Mouse (Mus musculus): ENCODE data around the gene Slc25a24. TPM values are rescaled to one million over a fixed set of nuclear protein-coding genes. Genes with fewer than 3 reads are reported as not detected.

Gene Slc25a24
- polyA plus RNA-seq, 1 experiment from 2014 or later: 71.9 TPM

- in situ Hi-C loops (cut with MboI; ENCODE audit: low pct_unique_long_range_greater_than_20kb): no loop called here
- H3K27me3 ChIP-seq: no peaks in the 10 kb centered on the region
- CTCF ChIA-PET: interaction anchor here (0.7 to 1.7 kb wide), 9 partner anchors 12 to 333 kb away, joined by 3 to 11 read pairs (median 3); no protein-coding TSS in a partner anchor
- DNase-seq (ENCODE audit: low read depth, low spot score) (peak; percentile 71), ATAC-seq (peak; percentile 94)
- TF ChIP-seq CTCF (IDR thresholded peaks at IDR 0.05): no peak
- POLR2A ChIA-PET: interaction anchor here (1.0 kb wide), 1 partner anchor 43 kb away, joined by 3 read pairs; the partner anchor contains the start of gene Slc25a24
These were observed 42.4 kb downstream of the Slc25a24 start for GRCm38 (mm10) chr3:109165214-109165829.

DNA sequence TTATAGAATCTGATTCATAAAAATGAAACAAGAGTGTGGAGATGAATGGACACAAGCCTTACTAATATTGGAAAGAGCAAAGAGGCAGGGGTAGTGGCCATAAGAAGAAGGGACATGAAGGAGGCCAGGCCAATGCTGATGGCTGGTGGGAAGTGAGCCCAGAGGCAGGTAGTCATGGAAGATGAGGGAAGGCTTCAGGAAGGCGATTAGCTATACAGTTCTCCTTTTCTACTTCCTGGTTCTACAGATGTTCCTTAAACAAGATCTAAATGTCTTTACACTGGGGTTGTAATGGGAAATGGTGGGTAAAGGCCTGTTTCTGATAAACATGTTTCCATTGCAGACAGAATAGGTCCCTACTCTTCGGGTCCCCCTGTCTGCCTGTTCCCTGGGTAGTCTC is 46.2 kb downstream of the Slc25a24 start:
- no peaks in the 10 kb centered on the region for H3K27me3 ChIP-seq
- DNase-seq (ENCODE audit: low read depth, low spot score) (no peak), ATAC-seq (no peak)
- no peak for TF ChIP-seq CTCF (IDR thresholded peaks at IDR 0.05)
- POLR2A ChIA-PET: no interaction called here
- CTCF ChIA-PET: no interaction called here
- in situ Hi-C loops (cut with MboI; ENCODE audit: low pct_unique_long_range_greater_than_20kb): no loop called here

GRCm38 (mm10) chr3:109171070-109171778 is 48.3 kb downstream of the Slc25a24 start:
- ATAC-seq: peak; percentile 90
- ChIA-PET POLR2A (interaction anchor here (0.5 to 1.5 kb wide), 3 partner anchors 35 to 320 kb away, joined by 3 read pairs; no protein-coding TSS in a partner anchor), CTCF (interaction anchor here (0.7 to 3.8 kb wide), 16 partner anchors 9 to 329 kb away, joined by 3 to 48 read pairs (median 5); no protein-coding TSS in a partner anchor)
- peak; percentile 99 for TF ChIP-seq CTCF (IDR thresholded peaks at IDR 0.05)
- no peaks in the 10 kb centered on the region for H3K27me3 ChIP-seq
- in situ Hi-C loops (cut with MboI; ENCODE audit: low pct_unique_long_range_greater_than_20kb): loop anchor here (5.0 kb wide), 1 partner anchor 321 kb away; no protein-coding TSS in a partner anchor
- peak; percentile 42 for DNase-seq (ENCODE audit: low read depth, low spot score)

DNA sequence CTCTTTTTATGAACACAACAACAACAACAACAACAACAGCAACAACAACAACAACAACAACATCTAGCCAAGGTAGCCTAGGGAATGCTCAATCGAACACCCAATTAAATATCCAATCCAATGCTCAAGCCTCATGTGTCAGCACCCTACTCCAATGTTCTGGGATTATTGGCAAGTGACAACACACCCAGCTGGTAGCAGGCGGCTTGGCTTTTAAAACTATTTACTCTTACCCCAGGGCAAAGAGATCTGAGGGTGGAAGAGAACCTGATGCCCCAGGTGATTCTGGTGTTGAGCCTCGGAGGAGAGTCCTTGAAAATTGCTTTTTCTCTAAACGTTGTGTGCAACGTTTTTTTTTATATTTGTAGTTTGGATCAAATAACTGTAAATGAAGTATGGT is 51.4 kb downstream of the Slc25a24 start:
- in situ Hi-C loops (cut with MboI; ENCODE audit: low pct_unique_long_range_greater_than_20kb): loop anchor here (5.0 kb wide), 1 partner anchor 318 kb away; no protein-coding TSS in a partner anchor
- DNase-seq (ENCODE audit: low read depth, low spot score): no peak
- ChIA-PET POLR2A (no interaction called here), CTCF (no interaction called here)
- H3K27me3 ChIP-seq: no peaks in the 10 kb centered on the region
- no peak for ATAC-seq
- TF ChIP-seq CTCF (IDR thresholded peaks at IDR 0.05): no peak

- ATAC-seq (no peak), DNase-seq (ENCODE audit: low read depth, low spot score) (no peak)
- H3K27me3 ChIP-seq: no peaks in the 10 kb centered on the region
- in situ Hi-C loops (cut with MboI; ENCODE audit: low pct_unique_long_range_greater_than_20kb): no loop called here
- TF ChIP-seq CTCF (IDR thresholded peaks at IDR 0.05): no peak
- CTCF ChIA-PET: interaction anchor here (0.7 to 1.4 kb wide), 3 partner anchors 96 to 313 kb away, joined by 3 to 7 read pairs (median 3); no protein-coding TSS in a partner anchor
- POLR2A ChIA-PET: no interaction called here
These were observed 55.8 kb downstream of the Slc25a24 start for GRCm38 (mm10) chr3:109178705-109179104.

- H3K27me3 ChIP-seq: no peaks in the 10 kb centered on the region
- DNase-seq (ENCODE audit: low read depth, low spot score): no peak
- in situ Hi-C loops (cut with MboI; ENCODE audit: low pct_unique_long_range_greater_than_20kb): no loop called here
- POLR2A ChIA-PET: no interaction called here
- CTCF ChIA-PET: interaction anchor here (1.0 to 2.3 kb wide), 4 partner anchors 8 to 314 kb away, joined by 3 to 10 read pairs (median 8); no protein-coding TSS in a partner anchor
- TF ChIP-seq CTCF (IDR thresholded peaks at IDR 0.05): no peak
- ATAC-seq: no peak
These were observed 56.7 kb downstream of the Slc25a24 start for GRCm38 (mm10) chr3:109179528-109180076.

DNA sequence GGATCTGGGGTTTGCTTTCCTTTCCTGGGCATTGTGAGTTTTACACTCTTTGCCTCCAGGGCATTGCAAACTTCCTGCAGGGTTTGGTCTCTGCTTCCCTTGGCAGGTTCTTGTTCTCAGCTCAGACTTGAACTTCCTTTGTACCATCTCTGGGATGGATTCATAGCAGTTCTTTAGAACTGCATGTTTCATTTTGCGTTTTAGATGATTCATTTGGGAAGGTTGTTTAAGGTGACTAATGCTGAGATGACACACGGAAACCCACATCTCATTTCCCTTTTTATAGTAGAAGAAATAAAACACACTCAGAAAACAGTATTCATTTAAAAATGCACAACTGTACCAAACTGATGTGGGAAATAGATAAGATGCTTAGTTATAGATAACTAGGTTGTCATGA is 73.2 kb downstream of the Slc25a24 start:
- no peaks in the 10 kb centered on the region for H3K27me3 ChIP-seq
- in situ Hi-C loops (cut with MboI; ENCODE audit: low pct_unique_long_range_greater_than_20kb): no loop called here
- ChIA-PET POLR2A (no interaction called here), CTCF (interaction anchor here (1.3 kb wide), 1 partner anchor 12 kb away, joined by 3 read pairs; no protein-coding TSS in a partner anchor)
- no peak for TF ChIP-seq CTCF (IDR thresholded peaks at IDR 0.05)
- no peak for DNase-seq (ENCODE audit: low read depth, low spot score)
- no peak for ATAC-seq

DNA sequence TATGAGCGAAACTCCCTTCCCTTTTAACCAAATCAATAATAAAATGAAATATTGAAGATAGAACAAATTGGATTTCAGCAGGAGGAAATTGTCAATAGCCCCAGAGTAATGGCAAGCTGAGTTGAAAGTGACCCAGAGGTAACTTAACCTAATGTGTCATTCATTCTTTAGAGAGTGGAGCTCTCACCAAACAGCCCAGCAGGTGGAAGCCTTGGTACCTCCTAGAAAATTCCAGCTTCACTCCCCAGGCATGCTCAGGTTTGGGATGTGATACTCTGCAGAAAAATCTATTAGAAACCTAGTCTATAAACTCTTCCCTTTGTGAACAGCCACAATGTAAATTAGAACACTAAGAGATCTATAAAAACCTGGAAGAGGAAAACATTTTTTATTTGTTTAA is 76.3 kb downstream of the Slc25a24 start:
- POLR2A ChIA-PET: no interaction called here
- CTCF ChIA-PET: interaction anchor here (1.1 to 2.3 kb wide), 5 partner anchors 18 to 285 kb away, joined by 3 to 10 read pairs (median 3); no protein-coding TSS in a partner anchor
- no peaks in the 10 kb centered on the region for H3K27me3 ChIP-seq
- in situ Hi-C loops (cut with MboI; ENCODE audit: low pct_unique_long_range_greater_than_20kb): no loop called here
- peak; percentile 63 for TF ChIP-seq CTCF (IDR thresholded peaks at IDR 0.05)
- DNase-seq (ENCODE audit: low read depth, low spot score) (no peak), ATAC-seq (peak; percentile 44)

DNA sequence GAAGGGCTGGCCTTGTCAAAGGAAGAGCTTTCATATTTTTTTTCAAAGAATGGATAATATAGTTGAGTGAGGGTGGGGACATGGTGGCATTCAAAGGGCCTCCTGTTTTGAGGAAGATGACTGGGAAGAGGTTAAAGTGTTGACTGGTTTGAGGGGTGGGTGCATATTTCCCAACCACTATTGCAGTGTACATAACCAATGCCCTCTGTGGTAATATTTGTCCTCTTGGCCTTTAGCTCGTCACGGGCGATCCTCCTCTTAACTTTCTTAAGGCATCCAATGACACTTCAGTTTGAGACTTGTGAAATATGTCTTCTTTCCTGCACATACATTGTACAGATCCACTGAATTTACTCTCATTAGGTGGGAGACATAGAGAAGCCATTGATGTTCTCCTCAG is 89.4 kb downstream of the Slc25a24 start:
- DNase-seq (ENCODE audit: low read depth, low spot score): no peak
- POLR2A ChIA-PET: no interaction called here
- ATAC-seq: no peak
- in situ Hi-C loops (cut with MboI; ENCODE audit: low pct_unique_long_range_greater_than_20kb): no loop called here
- TF ChIP-seq CTCF (IDR thresholded peaks at IDR 0.05): no peak
- H3K27me3 ChIP-seq: no peaks in the 10 kb centered on the region
- CTCF ChIA-PET: interaction anchor here (0.9 kb wide), 1 partner anchor 12 kb away, joined by 3 read pairs; no protein-coding TSS in a partner anchor

DNA sequence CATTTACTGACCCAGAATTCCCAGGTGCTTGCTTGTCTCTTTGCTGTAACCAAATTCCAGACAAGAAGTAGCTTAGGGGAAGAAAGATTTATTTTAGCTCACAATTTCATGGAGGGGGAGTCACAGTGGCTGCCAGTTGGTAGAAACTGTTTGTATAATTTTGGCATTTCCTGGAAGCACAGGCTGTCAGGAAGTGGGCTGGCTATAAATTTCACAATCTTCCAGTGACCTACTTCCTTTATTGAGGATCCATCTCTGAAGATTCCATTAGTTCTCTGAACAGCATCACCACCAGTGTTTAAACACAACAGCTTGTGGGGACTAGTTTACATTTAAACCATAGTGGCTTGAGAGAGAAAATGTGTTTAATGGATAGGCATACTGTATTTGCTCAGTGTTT is 93.4 kb downstream of the Slc25a24 start:
- DNase-seq (ENCODE audit: low read depth, low spot score): no peak
- in situ Hi-C loops (cut with MboI; ENCODE audit: low pct_unique_long_range_greater_than_20kb): no loop called here
- H3K27me3 ChIP-seq: no peaks in the 10 kb centered on the region
- TF ChIP-seq CTCF (IDR thresholded peaks at IDR 0.05): no peak
- POLR2A ChIA-PET: no interaction called here
- CTCF ChIA-PET: no interaction called here
- ATAC-seq: no peak

Other genes with a start within 250 kb of the Slc25a24 start
- gene Fndc7, start 233.1 kb upstream of the Slc25a24 start, polyA plus RNA-seq (2021): 0.10 TPM
- 115 TPM for gene Prpf38b, start 211.4 kb upstream of the Slc25a24 start, polyA plus RNA-seq (2021)
- gene Henmt1, start 183.3 kb upstream of the Slc25a24 start, polyA plus RNA-seq (2021): 0.04 TPM
- not detected for gene Gm9857, start 182.7 kb upstream of the Slc25a24 start, polyA plus RNA-seq (2021)
- gene Fam102b, start 95.5 kb upstream of the Slc25a24 start, polyA plus RNA-seq (2021): 30.5 TPM
- gene Slc25a54, start 42.7 kb upstream of the Slc25a24 start, polyA plus RNA-seq (2021): not detected
- 8.1 TPM for gene Vav3, start 217.5 kb downstream of the Slc25a24 start, polyA plus RNA-seq (2021)

Data from Patski (cell line).